Mouse (Mus musculus) bone marrow, adult 2 months (tissue): Measurements from ENCODE around the gene Ulk4. TPM values are rescaled to one million over a fixed set of nuclear protein-coding genes. Genes with fewer than 3 reads are reported as not detected.
A peak's percentile ranks its signal among the peaks of the same experiment; 100 is the strongest.

Experiments used
- H3K27ac ChIP-seq: fragments of 200-500 bp; 2 replicates; pipeline ENCODE4 v1.5.1; 2012; ENCODE audit warnings: low read depth, mild to moderate bottlenecking, control low read depth, inconsistent platforms, low read length; ENCODE audit not compliant: control insufficient read depth, poor library complexity, insufficient read depth
- H3K4me1 ChIP-seq: fragments of 200-500 bp; 2 replicates; pipeline ENCODE4 v1.6.1; 2011; ENCODE audit warnings: low read length; ENCODE audit not compliant: control insufficient read depth, insufficient read depth
- H3K4me3 ChIP-seq: fragments of 200-500 bp; replicated peaks from 2 replicates; pipeline ENCODE3; 2011; ENCODE audit warnings: mild to moderate bottlenecking, low read depth, low read length, control low read depth; ENCODE audit not compliant: control insufficient read depth
- CTCF ChIP-seq: fragments of 200-500 bp; IDR thresholded peaks from 2 replicates; pipeline ENCODE4 v1.5.1; 2011; ENCODE audit warnings: low read length, control low read depth; ENCODE audit not compliant: control insufficient read depth, insufficient read depth
- POLR2A ChIP-seq: fragments of 200-500 bp; IDR thresholded peaks from 2 replicates; pipeline ENCODE4 v1.6.1; 2011; ENCODE audit warnings: low read depth, mild to moderate bottlenecking, control low read depth, low read length, borderline replicate concordance; ENCODE audit not compliant: control insufficient read depth
- WGBS: fragments of 180-500 bp; shearing (Covaris S2); methylation state at CpG from one replicate; pipeline ENCODE4 v1.1.7; 2018; 5-methylcytosine and 5-hydroxymethylcytosine counted together
- polyA plus RNA-seq: library from polyadenylated mRNA; stranded (reverse); fragments of >200 nt; gene quantifications from 2 replicates; pipeline ENCODE4 v1.2.4, GENCODE M21; 2011; ENCODE audit warnings: low replicate concordance; ENCODE audit not compliant: missing spikeins, insufficient read depth, insufficient read length

Ulk4 gene
- polyA plus RNA-seq, 1 experiment, result not detected

DNA sequence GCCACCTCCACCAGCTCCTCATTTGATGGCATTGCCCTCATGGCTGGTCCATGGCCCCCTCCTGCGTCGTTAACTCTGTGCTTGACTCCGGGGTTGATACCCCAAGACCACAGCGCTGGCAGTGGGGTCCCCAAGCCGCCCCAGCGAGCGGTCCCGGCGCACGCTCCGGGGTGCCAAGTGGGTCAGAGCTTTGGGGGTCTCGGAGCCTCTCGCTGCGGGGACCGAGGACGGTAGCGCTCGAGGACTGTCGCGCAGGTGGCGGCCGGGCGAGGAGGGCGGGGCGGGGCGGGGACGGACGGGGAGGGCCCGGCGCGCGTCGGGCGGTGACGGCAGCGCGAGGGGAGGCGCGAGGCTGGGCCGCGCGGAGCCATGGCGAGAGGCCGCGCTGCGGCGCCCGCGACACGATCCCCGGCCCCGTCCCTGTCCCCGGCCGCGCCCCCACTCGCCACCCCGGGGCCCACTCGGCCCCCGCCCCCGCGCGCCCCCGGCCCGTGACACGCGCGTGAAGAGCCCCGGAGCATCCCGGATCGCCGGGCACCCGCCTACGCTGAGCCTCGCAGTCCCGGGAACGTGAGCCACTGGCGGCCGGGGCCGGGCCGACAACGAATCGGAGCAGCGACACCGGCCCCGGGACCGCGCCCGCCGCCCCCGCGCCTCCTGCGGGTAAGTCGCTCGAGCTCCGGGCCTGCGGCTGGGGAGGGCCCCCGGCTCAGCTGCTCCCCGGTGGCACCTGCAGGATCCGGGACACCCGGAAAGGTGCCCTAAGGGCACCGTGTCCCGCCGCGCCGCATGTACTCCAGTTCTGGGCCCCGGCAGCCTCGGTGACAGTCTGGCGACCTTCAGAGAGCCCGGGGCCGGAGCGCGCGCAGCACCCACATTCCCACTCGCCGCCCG, 20.4 kb upstream of the Ulk4 start, which contains the start of gene Trak1:
Gene Trak1, plus strand, starts transcription at position 332 of the 894 bp plus-strand sequence.
- H3K4me3 ChIP-seq, result peak within 1 kb of the TSS; percentile 69
- H3K27ac ChIP-seq, result peak within 1 kb of the TSS; percentile 76
- H3K4me1 ChIP-seq, result peaks cover 7% of the 10 kb centered on the region; the same call in 1 of the 2 replicates
- no peak for TF ChIP-seq CTCF
- peak; percentile 57; the same call in 1 of the 2 replicates for TF ChIP-seq POLR2A
- WGBS, result 1% methylated on average over 95 of the region's 116 CpGs

DNA sequence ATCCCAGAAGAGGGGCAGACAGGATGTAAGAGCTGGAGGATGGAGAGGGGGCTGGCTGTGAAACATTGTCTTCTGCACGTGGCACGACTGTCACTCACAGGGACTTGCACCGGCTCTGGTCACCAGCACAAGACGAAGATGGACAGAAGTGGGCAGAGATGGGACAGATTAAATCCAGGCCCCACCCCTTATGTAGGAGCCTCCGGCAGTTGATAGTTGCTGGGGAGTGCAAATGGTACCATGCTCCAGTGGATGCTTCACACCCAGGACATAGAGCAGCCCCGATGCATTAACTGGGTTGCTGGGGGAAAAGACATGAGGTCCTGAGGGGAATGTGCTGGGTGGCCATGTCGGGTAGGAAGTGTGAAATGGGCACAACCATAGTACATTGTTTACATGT, 18.2 kb upstream of the Ulk4 start:
- peaks cover 4% of the 10 kb centered on the region; the same call in 1 of the 2 replicates for H3K4me1 ChIP-seq
- TF ChIP-seq CTCF, result no peak
- no peak for TF ChIP-seq POLR2A
- H3K27ac ChIP-seq, result no peak overlapping the region
- WGBS, result 84% methylated on average over 7 of the region's 7 CpGs
- no peak overlapping the region for H3K4me3 ChIP-seq

- WGBS, result 71% methylated on average over 7 of the region's 7 CpGs
- no peak overlapping the region for H3K27ac ChIP-seq
- H3K4me3 ChIP-seq, result no peak overlapping the region
- no peaks in the 10 kb centered on the region for H3K4me1 ChIP-seq
- TF ChIP-seq CTCF, result no peak
- no peak for TF ChIP-seq POLR2A
Observed at GRCm38 (mm10) chr9:121293187-121293586, 16.2 kb upstream of the Ulk4 start.

GRCm38 (mm10) chr9:121291275-121291674, 14.3 kb upstream of the Ulk4 start:
- Histone ChIP-seq H3K4me3 (no peak overlapping the region), H3K4me1 (no peaks in the 10 kb centered on the region), H3K27ac (no peak overlapping the region)
- TF ChIP-seq POLR2A (no peak), CTCF (no peak)
- WGBS, result 71% methylated on average over 2 of the region's 2 CpGs

DNA sequence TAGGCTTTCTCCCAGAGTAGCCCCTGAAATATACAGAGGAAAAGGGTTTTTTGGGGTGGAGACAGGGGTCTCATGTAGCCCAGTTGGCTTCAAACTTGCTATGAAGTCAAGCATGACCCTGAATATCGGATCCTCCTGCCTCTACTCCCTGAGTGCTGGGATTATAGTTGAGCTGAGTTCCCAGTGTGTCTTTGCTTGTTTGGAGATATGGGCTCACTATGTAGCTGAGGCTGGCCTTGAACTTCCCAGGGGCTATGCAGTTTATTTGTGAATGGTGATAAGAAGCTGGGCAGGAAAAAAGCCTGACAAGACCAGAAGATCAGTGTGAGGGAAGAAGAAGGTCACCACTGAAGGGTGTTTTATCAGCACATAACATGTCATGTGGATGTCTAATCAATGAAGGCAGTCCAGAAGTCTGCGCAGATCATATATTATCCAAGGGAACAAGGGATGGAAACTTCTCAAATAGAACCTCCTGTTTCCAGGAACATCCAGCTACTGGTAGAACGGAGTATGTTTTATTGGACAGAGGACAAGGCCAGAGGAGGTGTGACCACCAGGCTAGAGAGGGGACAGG, 9.4 kb upstream of the Ulk4 start:
- Histone ChIP-seq H3K4me1 (no peaks in the 10 kb centered on the region; the same call in 1 of the 2 replicates), H3K27ac (no peak overlapping the region), H3K4me3 (no peak overlapping the region)
- no peak for TF ChIP-seq CTCF
- no peak for TF ChIP-seq POLR2A
- WGBS, result 66% methylated on average over 3 of the region's 3 CpGs

GRCm38 (mm10) chr9:121285341-121286324, 8.6 kb upstream of the Ulk4 start:
- 23% methylated on average over 29 of the region's 29 CpGs for WGBS
- Histone ChIP-seq H3K4me3 (peak overlapping the region; percentile 62), H3K27ac (no peak overlapping the region; the same call in 1 of the 2 replicates), H3K4me1 (no peaks in the 10 kb centered on the region; the same call in 1 of the 2 replicates)
- TF ChIP-seq POLR2A (no peak), CTCF (no peak)

GRCm38 (mm10) chr9:121284422-121284821, 7.4 kb upstream of the Ulk4 start:
- Histone ChIP-seq H3K4me1 (no peaks in the 10 kb centered on the region; the same call in 1 of the 2 replicates), H3K4me3 (no peak overlapping the region), H3K27ac (no peak overlapping the region)
- WGBS, result 65% methylated on average over 3 of the region's 3 CpGs
- no peak for TF ChIP-seq POLR2A
- peak; percentile 43 for TF ChIP-seq CTCF
